Mouse (Mus musculus) T-helper 1 cell (primary cell): Measurements from ENCODE around the gene Cenpa.
"Not testable (repeated sequence)": the region's sequence is repeated elsewhere in the genome, so short reads cannot be mapped to it uniquely, and the experiment has no call there.

Source experiments
- in situ Hi-C: fragments of 300-600 bp; cut with MboI, MseI; formaldehyde crosslinking; loops from one replicate; pipeline ENCODE4 v1.15.1; 2025; ENCODE audit warnings: high pct_unique_total_duplicates

The Cenpa gene

DNA sequence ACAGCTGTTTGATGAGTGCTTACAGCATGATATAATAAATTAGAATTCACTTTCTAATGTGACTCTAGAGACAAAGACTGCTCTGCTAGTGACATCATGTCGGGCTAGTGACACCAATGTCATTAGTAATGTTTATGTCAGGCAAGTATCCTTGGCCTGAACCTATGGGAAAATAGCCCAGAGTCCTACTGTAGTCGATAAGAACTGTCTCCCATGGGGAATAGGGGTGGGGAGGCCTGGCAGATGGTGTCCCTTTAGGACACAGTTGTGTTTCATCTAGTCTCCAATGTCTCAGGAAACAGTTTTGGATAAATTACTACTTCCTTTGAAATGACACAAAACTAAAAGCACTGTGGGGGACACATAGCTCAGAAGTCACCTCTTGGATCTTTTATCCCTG is 20.5 kb upstream of the Cenpa start:
- in situ Hi-C loops = loop anchor here (5.0 kb wide), 1 partner anchor 369 kb away; no protein-coding TSS in a partner anchor

DNA sequence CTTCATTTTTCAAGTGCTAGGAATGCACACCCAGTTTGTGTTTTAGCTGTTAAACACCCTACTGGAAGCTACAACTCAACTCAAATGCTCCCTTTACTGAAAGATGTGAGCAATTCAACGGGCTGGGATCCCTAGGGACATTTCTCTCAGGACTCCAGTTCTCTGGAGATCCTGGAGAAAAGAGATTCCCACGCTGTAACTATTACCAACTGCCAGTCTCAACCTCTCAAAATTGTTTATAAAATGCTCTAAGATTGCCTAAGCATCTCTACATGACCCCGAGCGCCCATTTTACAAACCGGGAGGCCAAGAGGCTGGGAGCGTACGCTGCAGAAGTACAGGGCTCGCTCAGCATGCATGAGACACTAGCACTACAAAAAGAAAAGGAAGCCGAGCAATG is 19.2 kb upstream of the Cenpa start:
- in situ Hi-C loops = loop anchor here (5.0 kb wide), 1 partner anchor 370 kb away; no protein-coding TSS in a partner anchor

DNA sequence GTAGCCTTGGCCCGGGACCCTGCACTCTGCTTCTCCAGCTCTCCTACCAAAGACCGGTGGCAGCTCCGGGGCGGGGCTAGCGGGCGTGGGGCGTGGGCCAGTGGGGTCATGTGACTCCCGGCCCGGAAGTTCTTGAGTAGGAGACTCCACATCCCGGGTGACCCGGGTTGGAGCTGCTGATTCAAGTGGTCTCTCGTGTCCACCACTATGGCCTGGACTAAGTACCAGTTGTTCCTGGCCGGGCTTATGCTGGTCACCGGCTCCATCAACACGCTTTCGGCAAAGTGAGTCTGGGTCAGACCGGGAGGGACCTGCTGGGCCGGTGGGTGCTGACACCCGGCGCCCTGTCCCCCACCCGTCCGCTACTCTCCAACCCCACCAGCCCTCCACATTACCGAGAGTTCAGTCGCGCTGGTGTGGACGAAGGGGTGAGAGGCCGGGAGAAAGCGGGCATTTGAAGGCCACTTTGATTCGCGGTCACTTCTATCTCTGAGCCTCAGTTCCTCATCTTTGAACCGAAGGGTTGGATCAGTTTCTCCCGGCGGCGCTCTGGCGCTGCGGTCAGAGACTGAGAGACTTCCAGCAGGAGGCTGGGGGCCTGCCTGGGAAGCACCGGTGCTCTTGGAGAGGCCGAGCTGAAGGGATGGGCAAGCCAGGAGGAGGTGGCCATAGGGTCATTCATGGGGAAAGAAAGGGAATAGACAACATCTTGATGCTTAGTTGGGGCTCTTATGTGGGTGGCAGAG is 18.6 kb upstream of the Cenpa start, which contains the start of gene Slc35f6:
TSS of gene Slc35f6 (plus strand) at position 119 of the 746 bp plus-strand sequence.
- in situ Hi-C loops = loop anchor here (5.0 kb wide), 1 partner anchor 371 kb away; no protein-coding TSS in a partner anchor

DNA sequence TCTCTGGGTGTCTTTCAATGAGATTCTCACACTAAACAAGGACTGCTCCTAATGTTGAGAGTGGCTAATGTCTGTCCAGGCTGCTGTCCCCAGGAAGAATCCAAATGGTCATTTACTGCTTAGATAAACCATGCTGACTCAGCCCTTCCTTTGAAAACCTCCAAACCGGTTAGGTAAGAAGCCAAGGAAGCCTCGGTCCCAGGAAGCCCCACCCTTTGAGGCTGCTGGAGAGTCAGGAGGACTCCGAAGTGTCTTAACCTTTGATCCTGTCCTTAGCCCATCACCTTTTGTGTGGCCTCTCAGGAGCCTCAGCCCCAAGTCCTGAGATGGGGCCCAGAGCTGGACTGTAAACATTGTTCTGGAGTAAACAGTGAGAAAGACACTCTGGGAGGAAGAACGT is 17.0 kb upstream of the Cenpa start:
- in situ Hi-C loops = loop anchor here (5.0 kb wide), 1 partner anchor 372 kb away; no protein-coding TSS in a partner anchor

DNA sequence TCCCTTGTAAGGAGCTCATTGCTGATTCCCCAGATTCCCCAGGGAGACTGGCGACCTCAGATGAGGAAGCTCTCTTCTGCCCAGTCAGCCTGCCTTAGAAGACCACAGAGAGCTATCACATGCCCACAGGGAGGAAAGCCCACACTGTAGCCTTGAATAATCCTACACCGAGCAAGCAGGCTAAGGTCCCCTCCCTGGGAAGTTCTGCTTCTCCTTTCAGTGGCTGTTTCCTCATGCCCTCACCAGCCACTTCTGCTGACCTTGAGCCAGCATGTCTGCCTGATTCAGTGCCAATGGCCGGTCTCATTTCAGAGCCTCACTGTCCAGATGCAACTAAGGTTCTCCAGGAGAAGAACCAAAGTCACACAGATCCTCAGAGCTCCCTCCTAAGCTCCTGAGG is 15.8 kb upstream of the Cenpa start:
- in situ Hi-C loops = no loop called here

DNA sequence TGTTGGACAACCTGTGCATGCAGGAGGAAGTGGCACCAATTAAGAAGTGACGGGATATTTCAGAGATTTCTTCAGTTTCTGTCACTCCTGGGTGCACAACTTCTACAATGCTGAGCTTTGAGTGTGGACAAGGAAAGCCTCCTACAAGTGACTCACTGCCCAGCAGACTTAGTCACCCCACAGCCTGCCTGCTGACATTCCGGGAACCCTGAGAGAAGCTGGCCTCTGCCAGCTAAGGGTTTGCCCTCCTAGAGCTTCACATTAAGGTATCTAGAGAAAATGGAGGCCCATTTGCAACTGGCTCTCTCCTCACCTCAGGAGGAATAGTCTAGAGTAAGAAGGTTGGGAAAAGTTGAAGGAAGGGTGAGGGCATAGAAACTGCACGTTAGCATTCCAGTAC is 15.0 kb upstream of the Cenpa start:
- in situ Hi-C loops = no loop called here

DNA sequence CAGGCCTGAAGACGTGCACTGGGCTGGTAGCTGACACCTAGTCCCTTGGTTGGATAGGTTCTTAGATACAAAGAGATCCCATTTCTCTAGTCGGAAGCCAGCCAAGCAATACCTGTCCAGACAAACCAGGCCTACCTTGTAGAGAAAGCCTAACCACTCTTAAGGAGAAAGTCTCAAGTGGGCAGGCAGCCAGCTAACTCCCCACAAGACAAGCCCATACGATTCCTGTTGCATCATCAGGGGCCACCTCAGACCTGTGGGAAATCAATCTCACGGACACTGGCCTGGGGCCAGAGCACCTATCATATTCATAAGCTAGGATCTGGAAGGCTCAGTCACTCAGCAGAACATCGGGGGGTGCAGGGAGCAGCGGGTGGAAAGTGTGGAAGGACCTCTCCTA is 13.3 kb upstream of the Cenpa start:
- in situ Hi-C loops = no loop called here

DNA sequence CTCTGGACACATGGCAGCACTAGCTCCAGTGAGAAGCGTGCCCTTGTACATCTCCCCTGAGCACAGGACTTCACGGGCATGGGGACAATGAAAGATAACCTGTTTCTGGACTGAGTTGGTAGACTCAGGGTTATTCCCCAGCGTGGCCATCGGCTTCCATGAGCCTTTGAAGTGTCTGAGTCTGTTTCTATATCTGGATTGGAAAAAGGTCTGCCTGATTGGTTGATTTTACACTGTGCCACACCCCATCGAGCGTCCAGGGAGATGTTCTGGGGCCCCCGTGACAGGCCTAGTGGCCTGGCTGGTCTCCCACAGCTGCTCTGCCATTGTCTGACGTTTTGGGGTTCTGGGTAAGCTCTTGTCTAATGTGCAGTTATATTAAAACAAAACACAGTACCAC is 11.5 kb upstream of the Cenpa start:
- in situ Hi-C loops = no loop called here

DNA sequence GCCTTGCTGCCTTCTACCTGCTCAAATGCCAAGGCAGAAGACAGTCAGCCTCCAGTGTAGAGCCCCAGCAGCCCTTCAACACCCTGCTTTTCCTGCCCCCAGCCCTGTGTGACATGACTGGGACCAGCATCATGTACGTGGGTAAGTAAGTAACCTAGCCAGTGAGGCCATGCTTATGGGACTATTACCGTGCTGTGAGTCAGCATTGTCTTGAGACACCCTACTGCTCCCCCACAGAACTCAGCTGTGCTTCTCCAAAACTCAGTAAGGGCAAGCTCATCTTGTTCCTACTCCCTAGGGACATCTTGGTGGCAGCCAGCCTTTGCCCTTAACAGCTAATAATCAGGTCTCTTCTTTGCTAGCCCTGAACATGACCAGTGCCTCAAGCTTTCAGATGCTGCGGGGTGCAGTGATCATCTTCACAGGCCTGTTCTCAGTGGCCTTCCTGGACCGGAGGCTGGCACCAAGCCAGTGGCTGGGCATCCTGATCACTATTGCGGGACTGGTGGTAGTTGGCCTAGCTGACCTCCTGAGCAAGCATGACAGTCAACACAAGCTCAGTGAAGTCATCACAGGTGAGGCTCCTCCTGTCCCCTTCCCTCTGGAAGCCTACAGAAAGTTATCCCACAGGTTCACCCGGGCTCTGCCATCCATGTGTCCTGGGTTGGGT is 10.9 kb upstream of the Cenpa start:
- in situ Hi-C loops = no loop called here

DNA sequence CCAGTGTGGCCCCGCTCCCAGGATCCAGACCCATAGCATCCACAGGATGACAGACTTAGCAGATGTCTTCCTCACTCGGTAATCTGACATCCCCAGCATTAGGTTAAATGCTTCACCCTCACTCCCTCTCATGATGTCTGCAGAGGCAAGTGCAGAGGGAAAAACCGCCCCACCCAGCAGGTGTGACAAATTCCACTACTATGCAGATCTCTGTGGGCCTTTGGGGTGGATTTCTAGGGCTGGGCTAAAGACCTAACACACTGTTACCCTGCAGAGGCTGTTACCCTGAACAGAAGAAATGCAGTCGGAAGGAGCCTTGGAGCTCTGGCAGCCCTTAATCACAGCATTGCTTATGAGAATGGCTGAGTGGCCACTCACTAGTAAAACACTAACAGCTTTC is 7.5 kb upstream of the Cenpa start:
- in situ Hi-C loops = no loop called here

DNA sequence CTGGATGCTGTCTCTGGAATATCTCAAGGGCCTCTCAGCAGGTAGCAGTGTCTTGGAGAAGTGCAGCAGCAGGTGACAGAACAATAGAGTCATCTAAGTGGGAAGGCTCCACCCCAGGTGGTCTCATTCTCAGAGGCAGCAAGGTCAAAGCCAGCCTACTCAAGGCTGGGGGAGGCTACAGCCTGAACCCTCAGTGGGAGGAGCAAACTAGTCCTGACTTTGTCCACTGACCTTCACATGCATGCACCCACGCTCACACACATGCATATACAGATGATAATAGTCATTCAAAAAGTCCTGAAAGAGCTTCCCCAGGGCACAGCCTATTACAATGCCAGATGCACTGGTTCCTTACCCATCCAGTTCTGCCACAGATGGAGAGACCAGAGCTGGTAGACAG is 6.3 kb upstream of the Cenpa start:
- in situ Hi-C loops = loop anchor here (10.0 kb wide), 1 partner anchor 425 kb away; the partner anchor contains the start of gene Selenoi

DNA sequence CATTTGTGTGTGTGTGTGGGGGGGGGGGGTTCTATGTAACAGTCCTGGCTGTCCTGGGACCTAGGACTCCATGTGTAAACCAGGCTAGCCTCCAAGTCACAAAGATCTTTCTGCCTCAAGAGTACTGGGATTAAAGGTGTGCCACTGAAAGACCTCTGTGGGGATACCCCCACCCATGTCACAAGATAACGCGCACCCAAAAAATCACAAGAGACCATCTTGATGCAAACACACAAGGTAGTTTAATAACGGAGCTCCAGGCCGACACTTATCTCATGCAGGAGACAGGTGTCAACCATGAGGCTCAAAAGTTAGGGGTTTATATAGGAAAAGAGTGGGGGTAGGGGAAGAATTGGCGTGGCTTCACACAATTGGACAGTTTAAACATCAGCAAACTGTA is 5.8 kb upstream of the Cenpa start:
- in situ Hi-C loops = loop anchor here (10.0 kb wide), 1 partner anchor 426 kb away; the partner anchor contains the start of gene Selenoi

DNA sequence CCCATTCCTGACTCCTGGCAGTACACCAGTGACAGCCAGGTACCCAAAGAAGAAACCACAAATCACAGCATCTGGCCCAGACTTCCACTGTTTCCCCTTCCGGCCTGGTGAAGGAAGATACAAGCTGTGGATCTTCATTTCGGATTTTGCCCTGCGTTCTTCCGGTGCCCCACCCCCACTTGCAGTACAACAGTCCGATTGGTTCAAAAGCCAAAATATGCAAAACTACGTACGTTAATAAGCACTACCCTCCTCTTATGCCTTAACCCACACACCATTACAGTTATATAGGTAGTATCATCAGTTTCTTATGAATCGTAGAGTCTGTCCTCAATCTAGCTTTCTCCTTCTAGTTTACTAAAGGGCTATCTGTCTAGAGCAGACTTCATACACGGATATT is 1.2 kb upstream of the Cenpa start:
- in situ Hi-C loops = loop anchor here (10.0 kb wide), 1 partner anchor 431 kb away; the partner anchor contains the start of gene Selenoi

DNA sequence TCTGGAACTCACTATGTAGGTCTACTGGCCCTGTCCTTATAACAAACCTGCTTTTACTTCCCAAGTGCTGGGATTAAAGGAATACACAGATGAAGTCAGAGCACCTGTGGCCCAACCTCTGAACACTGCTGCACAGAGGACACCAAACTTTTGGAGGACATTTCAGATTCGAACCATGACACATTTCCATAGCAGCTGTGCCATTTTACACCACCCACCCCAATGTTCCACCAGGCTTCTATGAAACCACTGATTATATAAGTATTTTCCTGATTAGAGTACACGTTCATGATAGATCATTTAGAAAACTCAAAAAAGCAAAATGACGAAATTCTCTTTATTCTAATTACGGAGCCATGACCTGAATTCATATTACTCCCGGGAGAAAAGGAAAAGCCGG is 609 bp upstream of the Cenpa start:
- in situ Hi-C loops = loop anchor here (10.0 kb wide), 1 partner anchor 431 kb away; the partner anchor contains the start of gene Selenoi

DNA sequence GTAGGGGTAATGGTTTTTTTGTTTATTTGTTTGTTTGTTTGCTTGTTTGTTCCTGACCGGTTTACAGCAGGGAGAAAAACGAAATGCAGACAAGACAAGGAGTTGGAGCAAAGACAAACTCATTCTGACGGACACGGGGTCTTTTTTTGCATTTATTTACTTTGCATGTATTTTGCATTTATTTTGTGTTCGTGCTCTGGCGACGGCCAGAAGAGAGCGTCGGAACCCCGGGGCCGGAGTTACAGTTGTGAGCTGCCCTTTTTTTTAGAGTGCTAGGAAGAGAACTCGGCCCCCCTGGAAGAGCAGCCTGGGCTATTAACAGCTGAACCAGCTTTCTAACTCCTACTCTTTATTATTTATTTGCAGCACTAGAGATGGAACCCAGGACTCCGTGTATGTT is 638 bp downstream of the Cenpa start:
- in situ Hi-C loops = loop anchor here (10.0 kb wide), 1 partner anchor 432 kb away; the partner anchor contains the start of gene Selenoi

DNA sequence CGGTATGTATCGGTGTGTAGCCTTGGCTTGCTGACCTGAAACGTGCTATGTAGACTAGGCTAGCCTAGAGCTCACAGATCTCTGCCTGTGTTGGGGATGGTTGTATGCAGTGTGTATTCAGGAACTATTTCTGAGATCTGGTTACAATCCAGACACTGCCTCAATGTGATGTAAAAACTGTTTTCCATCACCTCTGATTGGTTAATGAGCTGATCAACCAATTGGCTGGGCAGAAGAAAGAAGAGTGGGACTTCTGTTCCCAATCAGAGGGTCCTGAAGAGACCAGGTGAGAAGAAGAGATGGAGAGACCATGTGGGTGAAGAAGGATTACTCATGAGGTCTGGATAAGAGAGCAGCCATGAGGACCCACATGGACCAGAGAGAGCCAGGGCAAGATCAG is 1.1 kb downstream of the Cenpa start:
- in situ Hi-C loops = loop anchor here (10.0 kb wide), 1 partner anchor 433 kb away; the partner anchor contains the start of gene Selenoi

DNA sequence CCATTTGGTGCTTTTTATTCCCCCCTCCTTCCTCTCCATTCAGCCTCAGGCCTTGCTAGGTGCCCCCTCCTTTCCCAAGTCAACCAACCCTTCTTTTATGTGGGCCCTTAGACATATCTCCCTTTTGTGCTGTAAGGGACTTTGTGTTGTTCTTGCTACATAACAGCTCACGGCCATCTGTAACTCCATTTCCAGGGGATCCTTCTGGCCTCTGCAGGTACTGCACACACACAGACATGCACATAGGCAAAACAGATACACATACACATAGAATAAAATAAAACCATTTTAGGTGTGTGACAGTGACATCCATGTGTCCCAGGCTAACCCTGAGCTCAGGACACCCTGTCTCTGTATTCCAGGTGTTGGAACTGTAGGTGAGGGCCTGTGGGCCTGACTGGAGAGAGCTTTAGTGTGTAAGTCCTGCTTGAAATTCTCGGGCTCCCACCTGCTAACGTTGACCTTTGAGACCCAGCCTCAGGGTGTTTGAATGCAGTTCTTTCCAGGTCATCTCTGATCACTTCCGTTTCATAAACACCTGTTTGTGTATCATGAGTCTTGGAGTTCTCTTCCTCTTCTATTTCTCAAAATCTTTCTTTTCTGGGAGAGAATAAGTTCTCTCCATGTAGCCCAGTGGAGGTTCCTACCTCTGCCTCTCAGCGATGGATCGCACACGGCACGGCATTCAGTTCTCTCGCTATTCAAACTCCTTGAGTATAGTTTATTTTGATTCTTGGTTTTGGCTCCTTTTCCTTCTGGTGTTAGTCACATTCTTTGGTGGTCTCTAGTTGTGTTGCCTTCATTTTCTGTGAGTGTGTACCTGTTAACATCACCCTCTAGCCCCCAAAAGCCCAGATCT is 2.3 kb downstream of the Cenpa start:
- in situ Hi-C loops = loop anchor here (10.0 kb wide), 1 partner anchor 434 kb away; the partner anchor contains the start of gene Selenoi

DNA sequence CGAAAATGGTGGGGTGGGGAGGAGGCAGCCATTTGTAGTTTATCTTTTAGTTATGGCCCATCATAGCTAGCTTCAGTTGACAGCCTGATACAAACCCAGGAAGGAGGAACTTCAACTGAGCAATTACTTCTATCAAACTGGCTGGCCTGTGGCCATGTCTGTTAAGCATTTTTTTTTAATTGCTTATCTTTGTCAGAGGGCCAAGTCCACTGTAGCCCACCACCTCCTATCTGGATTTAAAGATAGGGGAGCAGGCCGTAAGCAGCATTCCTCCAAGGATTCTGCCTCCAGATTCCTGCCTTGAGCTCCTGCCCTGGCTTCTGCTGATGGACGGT is 2.9 kb downstream of the Cenpa start:
- in situ Hi-C loops = loop anchor here (10.0 kb wide), 1 partner anchor 435 kb away; the partner anchor contains the start of gene Selenoi

DNA sequence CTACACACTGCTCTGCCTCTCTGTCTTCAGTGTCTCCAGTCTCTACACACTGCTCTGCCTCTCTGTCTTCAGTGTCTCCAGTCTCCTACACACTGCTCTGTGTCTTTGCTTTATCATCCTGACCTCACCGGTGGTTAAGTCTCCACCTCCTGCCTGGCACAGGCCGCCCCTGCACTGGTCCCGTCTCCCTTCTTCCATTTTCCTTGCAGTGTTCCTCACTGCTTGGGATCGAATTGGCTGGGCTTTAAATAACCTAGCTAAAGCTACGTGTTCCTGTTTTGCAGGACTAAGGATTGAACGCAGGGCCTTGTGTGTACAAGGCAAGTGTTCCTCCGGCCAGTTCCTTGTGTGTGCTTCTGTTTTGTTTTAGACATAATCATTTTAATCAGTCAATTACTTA is 3.5 kb downstream of the Cenpa start:
- in situ Hi-C loops = no loop called here

DNA sequence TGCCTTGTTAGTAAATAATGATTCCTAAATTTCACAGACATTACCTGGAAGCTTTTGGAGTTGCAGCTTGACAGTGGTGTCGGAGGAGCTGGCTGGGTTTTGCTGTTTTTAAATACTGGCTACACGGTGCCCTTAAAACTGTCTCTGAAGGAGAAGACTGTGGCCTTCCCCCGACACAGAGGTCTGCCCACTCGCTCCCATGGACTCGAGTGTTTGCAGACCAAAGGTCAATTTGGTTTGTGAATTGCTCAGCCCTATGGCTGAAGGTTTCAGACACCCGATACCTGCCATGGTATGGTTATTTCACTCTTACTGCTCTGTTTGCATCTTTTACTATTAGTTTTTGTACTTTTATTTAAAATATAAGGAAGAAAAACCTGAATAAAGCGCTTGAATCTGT is 7.4 kb downstream of the Cenpa start:
- in situ Hi-C loops = no loop called here

DNA sequence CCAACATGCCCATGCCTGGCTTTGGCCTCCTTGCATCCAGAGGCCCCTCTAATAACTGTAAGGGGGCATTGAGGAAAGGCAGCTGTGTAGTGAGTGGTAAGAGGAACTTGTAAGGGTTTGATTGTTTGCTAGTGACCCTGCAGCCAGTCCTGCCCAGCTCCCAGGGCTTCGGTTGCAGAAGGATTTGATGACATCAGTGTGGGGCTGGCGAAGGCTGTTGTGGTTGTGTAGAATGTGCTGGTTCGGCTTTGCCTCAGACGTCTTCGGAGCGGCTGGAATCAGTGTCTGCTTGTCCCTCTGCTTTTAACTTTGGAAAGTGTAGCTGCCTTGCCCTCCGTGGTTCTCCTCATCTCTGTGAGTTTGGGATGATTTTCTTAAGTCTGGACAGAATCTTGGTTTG is 10.2 kb downstream of the Cenpa start:
- in situ Hi-C loops = no loop called here

DNA sequence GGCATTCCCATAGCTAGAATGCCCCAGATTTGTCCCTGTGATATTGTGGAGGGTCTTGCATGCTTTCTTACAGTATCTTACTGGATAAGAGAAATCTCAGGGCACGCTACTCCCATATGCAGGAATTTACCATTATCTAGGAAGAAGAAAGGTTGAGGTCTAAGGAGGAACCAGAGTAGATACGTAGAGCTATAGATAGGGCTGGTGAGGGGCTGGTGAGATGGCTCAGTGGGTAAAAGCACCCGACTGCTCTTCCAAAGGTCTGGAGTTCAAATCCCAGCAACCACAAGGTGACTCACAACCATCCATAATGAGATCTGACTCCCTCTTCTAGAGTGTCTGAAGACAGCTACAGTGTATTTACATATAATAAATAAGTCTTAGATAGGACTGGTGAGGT is 11.5 kb downstream of the Cenpa start:
- in situ Hi-C loops = not testable (repeated sequence)
